Mouse (Mus musculus) cerebellum, postnatal 10 days (tissue): ENCODE data around the gene Cfap45.
A peak's percentile ranks its signal among the peaks of the same experiment; 100 is the strongest.

ENCODE experiments used
- DNase-seq, 2 experiments: peaks; one replicate each; pipeline ENCODE4 v3.0.0; 2021; ENCODE audit warnings: mixed read lengths in 2 of 2

Cfap45 gene

GRCm38 (mm10) chr1:172497428-172497827 lies 23.2 kb upstream of the Cfap45 start:
- DNase-seq, result no peak

GRCm38 (mm10) chr1:172499765-172500441 lies 20.7 kb upstream of the Cfap45 start, which contains the start of gene Tagln2:
Gene Tagln2, plus strand, starts transcription at chr1:172500047.
- DNase-seq, result peak; percentile 49 to 66

DNA sequence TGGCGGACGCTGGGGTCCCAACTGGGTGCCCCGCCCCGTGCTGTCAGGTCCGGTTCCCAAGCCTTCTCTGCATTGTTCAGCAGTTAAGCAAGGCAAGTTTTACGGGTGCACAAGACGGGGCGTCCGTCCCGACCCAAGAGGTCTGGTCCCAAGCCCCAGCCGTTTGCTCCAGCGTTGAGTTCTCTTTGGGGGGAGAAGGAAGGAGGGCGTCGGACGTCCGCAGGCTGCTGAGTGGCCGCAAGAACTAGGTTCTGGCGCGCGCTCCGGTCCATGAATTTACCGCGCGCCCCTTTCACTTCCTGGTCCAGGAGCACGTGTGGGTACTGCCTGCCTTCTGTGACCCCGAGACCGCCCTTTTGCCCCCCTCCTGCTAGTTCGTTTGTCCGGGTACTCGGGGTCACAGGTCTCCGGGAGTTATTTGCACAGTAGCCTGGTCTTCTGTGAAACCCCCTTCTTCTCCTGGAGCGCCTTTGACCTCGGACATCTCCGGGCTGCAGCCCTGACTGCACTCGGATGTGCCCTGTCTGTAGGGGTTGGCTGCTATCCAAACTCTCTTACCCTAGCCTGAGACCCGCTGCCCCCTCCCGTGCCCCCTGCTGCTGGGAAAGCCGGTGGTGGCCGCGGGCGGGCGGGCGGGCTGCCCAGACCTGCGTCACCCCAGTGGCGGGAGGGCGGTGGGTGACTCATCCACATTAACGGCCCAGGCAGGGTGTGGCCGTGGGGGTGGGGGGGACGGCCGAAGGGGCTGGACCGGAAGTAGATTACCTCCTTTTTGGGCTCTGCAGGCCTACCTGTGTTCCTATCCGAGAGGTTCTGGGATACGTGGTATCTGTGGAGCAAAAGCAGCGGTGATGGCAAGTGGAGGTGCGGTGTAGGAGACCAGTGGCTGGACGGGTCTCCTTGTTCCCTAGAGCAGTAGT lies 19.9 kb upstream of the Cfap45 start:
- peak; percentile 35 to 56 for DNase-seq

- DNase-seq, result peak in 1 of 2 experiments; percentile 19
Observed at GRCm38 (mm10) chr1:172501371-172502144, 19.0 kb upstream of the Cfap45 start.

DNA sequence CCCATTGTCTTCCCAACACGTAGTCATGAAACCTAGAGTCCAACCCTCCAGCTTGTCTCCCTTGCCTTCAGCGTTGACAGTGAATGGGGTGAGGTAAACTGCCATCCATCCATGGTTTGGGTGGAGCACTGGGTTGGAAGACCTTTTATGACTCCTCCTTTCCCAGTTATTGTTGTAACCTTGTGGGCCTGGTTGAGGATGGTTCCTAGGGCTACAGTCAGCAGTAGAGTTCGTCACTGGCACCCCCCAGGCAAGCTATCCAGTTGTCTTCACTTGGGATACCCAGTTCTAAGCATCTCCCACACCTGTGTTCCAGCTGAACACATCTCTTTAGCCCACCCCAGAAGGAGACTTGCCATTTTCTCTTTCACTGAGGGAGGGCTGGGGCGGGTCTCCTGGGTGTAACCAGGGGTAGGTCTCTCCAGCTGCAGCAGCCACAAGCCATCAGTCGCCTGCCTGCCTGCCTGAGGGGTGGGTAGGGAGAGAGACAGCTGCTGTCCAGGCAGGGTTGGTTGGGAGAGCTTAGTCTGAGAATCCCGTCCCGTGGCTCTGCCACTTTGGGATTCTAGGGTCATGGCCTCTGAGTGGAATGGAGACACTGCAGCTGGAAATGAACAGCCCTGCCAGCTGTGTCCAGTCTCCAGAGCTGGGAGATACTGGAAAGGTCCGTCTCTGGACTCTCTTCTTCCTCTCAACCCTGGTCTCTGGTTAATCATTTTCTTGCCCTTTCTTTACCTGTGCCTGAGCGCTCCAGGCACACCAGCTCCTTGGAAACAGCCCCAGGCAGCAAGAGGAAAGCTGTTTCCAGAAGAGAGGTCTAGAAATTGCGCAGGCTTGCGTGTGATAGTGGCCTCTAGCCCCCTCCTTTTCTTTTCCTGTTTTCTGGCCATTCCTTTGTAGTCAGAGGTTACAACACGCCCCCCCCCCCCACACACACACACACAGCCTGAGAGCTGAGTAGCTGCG lies 18.2 kb upstream of the Cfap45 start:
- no peak for DNase-seq

GRCm38 (mm10) chr1:172503111-172503997 lies 17.2 kb upstream of the Cfap45 start:
- peak; percentile 51 to 59 for DNase-seq

GRCm38 (mm10) chr1:172504756-172505155 lies 15.8 kb upstream of the Cfap45 start:
- peak in 1 of 2 experiments; percentile 47 for DNase-seq

DNA sequence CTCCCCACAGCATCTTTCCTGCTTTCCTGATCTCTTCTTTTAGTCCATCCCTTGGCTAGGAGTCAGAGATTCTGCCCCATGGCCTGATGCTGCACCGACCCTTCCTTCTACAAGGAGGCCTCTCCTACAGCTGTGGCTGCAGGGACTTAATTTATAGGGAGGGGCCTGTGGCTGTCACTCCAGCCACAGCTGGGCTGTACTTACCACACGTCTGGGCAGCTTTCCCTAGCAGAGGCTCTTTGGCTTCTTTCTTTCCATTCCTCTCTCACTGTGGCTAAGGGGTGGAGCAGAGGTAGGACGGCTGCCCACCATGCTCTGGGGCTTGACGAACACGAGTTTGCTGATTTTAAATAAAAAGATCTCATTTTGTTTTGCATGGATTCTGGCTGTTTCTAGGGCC lies 13.6 kb upstream of the Cfap45 start:
- no peak for DNase-seq

GRCm38 (mm10) chr1:172507701-172508100 lies 12.9 kb upstream of the Cfap45 start:
- no peak for DNase-seq

DNA sequence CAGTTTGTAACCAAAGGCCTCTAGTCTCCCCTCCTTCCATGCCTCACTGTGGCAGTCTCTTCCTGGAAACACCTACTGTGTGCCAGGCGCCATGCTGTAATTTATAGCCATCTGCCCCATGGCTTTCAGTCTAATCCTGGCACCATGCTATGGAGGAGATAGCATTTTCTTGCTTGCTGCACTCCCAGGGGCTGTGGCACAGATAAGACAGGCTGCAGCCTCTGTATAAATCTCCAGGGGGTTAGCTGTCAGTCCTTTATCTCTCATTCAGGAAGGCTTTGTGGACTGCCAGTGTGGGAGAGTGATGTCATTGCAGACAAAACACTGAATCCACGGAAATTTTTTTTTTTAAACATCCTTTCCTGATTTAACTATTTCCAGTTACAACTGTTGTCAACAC lies 12.4 kb upstream of the Cfap45 start:
- DNase-seq, result no peak

DNA sequence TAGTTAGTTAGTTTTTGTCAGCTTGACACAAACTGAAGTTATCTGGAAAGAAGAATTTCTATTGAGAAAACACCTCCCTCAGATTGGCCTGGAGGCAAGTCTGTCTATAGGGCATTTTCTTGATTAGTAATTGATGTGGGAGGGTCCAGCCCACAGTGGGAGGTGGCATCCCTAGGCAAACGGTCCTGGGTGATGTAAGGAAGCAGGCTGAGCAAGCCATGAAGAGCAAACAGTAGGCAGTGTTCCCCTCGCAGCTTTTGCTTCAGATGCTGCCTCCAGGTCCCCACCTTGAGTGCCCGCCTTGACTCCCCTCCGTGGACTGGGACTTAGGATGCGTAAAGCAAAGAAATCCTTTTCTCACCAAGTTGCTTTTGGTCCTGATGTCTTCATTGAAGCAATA lies 11.4 kb upstream of the Cfap45 start:
- DNase-seq, result no peak

DNA sequence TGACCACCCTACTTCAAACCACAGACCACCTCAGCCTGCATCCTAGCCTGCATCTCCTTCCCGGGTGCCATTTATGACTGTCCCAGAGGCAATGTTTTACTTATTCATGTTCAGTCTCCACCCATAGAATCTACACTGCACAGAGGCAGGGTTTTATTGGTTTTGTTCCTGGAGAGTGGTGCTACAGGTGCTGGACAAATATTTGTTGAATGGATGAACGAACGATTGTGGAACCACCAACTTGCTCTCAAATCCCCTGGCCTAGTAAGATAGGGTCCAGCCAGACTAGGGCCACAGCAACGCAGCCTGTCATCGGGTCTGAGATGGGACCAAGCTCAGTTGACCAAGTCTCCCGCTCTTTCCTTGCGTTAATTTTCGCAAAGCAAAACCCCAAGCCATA lies 10.6 kb upstream of the Cfap45 start:
- DNase-seq, result no peak

GRCm38 (mm10) chr1:172510421-172510972 lies 10.1 kb upstream of the Cfap45 start:
- DNase-seq, result no peak

GRCm38 (mm10) chr1:172512962-172513361 lies 7.6 kb upstream of the Cfap45 start:
- no peak for DNase-seq

DNA sequence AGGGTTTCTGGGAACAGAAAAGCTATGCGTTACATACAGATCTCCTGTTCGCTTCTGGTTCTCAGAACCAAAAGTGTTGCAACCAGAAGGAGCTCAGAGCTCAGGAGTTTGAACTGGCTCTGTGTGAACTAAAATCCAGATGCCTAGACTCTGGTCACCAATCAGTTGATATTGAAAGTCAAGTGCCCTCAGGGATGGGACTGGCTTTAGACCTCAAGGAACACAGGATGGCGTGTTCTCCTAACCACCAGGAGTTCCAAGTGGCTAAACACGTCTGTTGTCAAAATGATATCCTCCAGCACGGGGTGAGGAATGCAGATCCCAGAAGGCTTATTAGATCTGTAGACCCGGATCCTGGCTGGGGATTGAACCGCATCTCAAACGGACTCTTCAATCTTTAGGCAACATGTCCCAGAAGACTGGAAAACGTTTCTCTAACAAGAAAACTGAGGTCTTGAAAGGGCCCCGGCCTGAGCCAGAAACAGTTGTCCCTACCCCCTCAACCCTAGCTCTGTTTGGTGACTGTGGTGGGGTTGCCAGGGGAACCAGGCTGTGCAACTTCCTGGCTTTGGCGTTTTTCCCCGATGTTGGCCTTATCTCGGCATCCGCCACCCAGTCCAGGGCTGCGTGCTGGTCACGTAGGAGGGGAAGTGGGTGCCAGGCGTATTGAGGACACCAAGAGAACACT lies 6.9 kb upstream of the Cfap45 start:
- peak in 1 of 2 experiments; percentile 34 for DNase-seq

- no peak for DNase-seq
Observed at GRCm38 (mm10) chr1:172514213-172514529, 6.4 kb upstream of the Cfap45 start.

- no peak for DNase-seq
Observed at GRCm38 (mm10) chr1:172514551-172515268, 5.9 kb upstream of the Cfap45 start.

DNA sequence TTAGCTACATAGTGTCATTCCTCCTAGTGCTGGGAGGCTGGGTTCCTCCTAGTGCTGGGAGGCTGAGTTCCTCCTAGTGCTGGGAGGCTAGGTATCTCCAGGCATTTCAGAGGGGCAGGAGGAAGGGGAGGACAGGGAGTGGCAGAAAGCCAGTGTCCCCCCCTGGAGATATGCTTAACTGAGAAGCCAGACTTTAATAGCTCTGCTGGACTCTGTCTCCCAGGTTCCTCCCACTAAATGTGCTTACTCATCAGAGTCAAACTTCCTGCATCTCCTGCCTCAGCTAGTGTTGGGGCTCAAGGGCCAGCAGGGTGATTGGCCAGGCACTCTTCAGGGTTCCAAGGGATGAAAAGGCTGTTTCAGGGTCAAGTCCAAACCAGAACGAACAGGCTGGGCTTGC lies 5.2 kb upstream of the Cfap45 start:
- DNase-seq, result no peak

- DNase-seq, result no peak
Observed at GRCm38 (mm10) chr1:172518013-172518412, 2.6 kb upstream of the Cfap45 start.
